Mouse (Mus musculus) kidney, adult 2 months (tissue): ENCODE results near the gene Prps2.

Experiments used
- CTCF ChIP-seq: fragments of 200-500 bp; conservative IDR thresholded peaks from 2 replicates; pipeline ENCODE4 v1.5.1; 2011; ENCODE audit warnings: low read depth, mild to moderate bottlenecking, control low read depth, low read length, moderate library complexity, mixed read lengths; ENCODE audit not compliant: insufficient read depth, insufficient read length
- POLR2A ChIP-seq: fragments of 200-500 bp; IDR thresholded peaks from one replicate; pipeline ENCODE4 v1.6.1; 2011; ENCODE audit warnings: low read depth, low read length, control low read depth

GRCm38 (mm10) chrX:167315093-167315726, 67.3 kb downstream of the Prps2 start:
- TF ChIP-seq CTCF, result no peak
- no peak for TF ChIP-seq POLR2A
